Mouse (Mus musculus): ENCODE data around the gene Crtam.

DNA sequence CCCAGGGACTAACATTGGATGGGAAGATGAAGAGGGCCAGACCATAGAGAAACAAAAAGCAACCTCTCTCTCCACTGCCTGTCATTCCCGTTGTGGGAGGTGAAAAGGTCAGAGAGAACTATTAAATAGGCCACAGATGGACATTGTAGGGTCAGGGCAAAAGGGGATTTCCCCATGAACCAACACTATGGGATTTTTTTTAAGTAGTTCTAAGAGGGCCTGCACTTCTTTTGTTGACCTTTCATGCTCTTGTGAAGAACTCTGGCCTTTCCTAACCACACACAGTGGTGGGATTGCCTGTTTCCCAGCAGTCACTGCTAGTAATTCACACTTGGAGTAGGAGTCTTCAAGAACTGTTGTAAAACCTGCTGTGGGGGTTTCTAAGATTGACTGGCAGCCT lies 3.4 kb upstream of the Crtam start:
- TF ChIP-seq CTCF (conservative IDR thresholded peaks at IDR 0.05; ENCODE audit: low read length) (no peak), NANOG (IDR thresholded peaks at IDR 0.05; ENCODE audit: borderline replicate concordance, low read length) (no peak), POU5F1 (IDR thresholded peaks at IDR 0.05; ENCODE audit: borderline replicate concordance, low read length) (no peak)
